Mouse (Mus musculus) left cerebral cortex, adult 11 months (tissue): Measurements from ENCODE around the gene Scn3b.

Source experiments
- DNase-seq: peaks from one replicate; pipeline ENCODE4 v3.0.0; 2022; ENCODE audit warnings: low spot score

The Scn3b gene

DNA sequence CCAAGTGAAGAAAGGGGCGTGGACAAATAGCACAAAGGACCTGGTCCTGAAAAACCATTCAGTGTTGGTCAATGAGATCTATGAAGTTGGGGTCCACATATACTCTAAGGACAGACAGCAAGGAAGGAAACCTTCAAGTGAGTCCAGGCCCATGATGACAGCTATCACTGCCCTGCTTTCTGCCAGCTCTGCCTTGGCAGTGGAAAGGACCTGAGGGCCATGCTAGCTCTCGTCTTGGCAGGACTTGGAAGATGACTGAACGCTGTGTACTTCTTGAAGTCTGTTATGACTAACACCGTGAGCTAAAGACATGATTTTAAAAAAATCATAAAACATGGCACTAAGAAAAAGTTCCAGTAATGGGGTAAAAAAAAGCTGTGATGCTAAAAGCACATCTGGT lies 48.7 kb downstream of the Scn3b start:
- DNase-seq, result no peak

DNA sequence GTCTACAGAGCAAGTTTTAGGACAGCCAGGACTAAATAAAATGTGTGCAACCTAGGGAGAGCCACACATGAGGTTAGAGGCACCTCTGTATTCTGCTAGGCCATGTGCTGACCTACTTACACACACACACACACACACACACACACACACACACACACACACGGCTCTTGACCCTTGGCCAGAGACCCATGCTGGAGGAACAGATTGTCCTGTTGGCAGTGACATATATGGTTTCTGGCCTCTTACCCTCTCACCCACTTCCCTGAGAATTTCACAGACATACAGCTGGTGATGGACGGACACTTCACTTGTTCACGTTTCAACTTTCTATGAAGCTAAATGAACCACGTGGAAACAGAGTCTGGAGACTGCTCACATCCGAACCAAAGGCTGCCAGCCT lies 49.8 kb downstream of the Scn3b start:
- no peak for DNase-seq

DNA sequence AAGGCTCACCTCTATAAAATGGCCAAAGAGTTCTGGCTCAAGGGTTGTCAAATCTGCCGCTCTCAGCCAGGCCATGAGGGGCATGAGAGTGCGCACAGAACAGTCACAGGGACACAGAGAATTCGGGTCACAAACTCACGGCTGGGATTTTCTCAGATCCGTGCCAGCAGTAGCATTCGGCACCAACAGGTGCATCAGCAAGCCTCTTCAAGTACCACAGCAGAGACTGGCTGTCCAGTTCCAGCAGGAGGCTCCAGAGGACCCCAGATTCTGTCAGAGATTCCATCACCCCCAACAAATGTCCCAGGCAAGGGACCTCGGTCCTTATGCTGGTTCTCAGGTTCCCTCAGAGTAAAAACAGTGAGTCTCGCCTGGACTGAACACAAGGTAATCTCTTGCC lies 51.4 kb downstream of the Scn3b start:
- no peak for DNase-seq

DNA sequence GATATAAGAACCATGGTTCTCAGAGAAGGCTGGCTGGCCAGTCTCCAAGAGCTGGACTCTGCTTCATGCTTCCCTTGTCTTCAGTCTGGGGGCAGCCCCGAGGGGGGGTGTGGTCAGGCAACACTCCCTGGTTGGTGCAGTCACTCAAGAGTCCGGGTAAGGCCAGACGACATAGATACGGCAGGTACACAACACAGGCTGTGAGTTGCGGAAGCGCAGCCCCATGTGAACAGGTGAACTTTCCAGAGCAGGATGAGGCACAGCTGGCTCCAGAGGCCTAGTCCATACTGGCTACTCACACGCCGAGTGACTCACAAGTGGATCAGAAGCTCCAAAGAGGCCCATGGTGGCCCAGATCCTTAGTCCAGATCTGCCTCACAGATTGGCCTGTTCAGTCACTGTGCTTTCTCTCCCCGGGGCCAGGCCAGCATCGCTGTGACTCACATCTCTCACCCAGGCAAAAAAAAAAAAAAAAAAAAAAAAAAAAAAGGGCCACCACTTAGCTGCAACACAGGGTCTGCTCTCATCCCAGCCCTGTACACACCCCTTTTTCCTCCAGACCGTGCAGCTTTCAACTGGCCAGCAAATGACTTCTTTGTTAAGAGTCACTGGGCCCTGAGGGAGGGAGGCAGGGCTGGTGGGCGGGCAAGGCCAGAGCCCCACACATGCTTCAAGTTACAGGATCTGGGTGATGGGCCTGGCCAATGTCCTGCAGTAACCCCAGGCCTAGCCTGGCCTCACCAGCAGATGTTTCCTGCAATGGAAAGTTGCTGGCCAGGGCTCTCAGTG lies 52.1 kb downstream of the Scn3b start:
- DNase-seq, result no peak

DNA sequence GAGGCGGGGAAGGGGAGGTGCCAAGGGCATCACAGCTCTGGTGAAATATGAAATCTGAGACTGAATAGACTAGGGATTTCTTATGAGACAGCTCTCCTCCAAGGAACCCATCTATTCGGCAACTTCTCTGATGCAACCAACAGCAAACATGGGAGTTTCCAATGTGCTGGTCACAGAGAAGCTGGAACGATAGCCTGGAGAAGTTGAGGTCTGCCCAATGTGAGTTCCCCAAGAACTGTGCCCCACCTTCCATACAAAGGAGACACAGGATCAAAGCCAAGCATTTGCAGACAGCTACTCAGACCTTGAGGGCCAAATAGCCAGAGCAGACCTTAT lies 52.6 kb downstream of the Scn3b start:
- DNase-seq, result no peak

DNA sequence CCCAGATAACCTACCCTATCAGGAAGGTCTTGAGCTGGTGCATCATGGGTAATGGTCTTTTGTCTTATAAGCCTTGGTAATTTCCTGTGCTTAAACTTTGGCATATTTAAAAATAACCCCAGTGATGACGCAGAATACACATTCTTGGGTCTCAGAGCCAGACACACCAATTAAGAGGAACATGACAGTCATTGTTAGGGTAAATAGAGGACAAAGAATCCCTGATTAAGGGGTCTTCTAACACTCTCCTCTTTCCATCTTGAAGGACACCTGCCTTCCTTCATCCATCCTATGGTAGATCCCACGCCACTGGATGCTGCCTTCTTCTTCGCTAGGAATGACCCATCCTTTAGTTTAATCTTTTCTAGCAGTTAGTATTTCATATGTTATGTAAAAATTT lies 53.4 kb downstream of the Scn3b start:
- no peak for DNase-seq

DNA sequence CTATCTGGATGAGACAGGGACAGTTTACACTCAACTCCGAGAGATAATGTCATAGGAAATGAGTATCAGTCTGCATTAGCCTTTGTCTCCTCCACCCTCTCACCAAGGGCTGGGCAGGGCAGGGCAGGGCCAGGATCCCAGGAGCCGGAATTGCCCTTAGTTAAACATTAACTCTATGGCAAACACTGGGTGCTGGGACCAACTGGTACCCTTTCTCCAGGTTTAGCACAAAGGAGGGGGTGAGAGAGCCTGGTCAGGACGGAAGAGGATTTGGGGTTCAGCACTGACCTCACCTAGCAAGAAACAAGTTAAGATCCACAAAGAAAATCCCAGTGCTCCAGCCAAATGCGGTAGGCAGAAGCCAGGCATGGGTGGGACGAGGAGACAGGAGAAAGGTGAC lies 54.2 kb downstream of the Scn3b start:
- DNase-seq, result no peak

DNA sequence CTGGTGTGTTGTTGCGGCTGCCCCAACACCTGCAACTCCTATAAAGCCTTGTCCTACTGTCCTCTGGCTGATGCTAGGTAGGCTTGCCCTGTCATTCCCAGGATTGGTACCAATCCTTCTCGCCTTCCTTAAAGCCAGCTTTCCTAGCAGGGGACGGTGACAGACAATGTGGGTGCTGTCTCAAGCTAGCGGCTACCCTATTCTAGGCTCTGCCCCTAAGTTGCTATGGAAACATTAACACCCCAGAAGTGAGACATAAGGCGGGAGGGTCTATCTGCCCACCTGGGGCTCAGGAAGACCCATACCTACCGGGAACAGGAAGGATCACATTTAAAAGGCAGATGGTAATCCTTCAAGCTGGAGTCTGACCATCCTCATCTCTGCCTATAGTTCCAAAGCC lies 54.8 kb downstream of the Scn3b start:
- DNase-seq, result no peak

DNA sequence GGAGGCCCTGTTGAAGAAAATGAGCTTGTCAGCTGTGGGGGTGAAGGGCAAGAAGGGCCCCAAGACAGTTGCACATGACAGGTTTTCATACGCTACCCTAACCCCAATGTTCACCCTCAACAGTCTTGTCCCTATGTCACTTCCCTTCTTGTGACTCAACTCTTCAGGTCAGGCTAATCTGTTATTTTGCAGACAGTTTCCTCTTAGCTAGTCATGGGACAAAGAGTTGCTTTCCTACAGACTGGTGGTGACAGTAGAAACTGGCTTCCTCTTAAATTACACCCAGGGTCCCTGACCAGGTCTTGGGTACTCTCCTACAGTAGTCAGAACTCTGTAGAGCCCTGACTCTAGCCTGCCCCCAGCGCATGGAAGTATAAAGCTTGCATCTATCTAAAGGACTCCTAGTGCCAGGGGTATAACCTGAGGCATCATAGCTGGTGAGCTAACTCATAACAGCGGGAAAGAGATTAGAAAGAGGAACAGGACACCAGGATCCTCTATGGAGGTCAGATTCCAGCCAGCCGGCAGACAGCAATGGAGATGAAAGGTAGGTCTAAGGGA lies 55.3 kb downstream of the Scn3b start:
- DNase-seq, result no peak

DNA sequence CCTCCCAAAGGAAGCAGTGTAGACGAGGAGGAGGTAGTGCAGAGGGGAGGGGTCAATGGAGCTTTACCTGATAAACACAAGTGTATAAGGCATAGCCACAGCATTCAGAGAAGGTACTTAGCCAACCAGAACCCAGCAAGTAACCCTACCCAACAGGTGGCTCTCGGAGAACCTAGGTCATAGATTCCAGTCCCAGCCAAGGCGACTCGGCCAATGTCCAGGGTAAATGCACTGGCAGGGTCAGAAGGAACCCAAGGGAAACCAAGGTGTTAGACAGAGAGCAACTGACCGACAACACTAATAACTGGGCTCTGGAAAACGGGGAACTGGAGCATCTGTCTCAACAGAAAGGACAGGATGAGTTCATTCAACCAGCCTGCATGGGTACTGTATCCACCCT lies 55.8 kb downstream of the Scn3b start:
- no peak for DNase-seq

DNA sequence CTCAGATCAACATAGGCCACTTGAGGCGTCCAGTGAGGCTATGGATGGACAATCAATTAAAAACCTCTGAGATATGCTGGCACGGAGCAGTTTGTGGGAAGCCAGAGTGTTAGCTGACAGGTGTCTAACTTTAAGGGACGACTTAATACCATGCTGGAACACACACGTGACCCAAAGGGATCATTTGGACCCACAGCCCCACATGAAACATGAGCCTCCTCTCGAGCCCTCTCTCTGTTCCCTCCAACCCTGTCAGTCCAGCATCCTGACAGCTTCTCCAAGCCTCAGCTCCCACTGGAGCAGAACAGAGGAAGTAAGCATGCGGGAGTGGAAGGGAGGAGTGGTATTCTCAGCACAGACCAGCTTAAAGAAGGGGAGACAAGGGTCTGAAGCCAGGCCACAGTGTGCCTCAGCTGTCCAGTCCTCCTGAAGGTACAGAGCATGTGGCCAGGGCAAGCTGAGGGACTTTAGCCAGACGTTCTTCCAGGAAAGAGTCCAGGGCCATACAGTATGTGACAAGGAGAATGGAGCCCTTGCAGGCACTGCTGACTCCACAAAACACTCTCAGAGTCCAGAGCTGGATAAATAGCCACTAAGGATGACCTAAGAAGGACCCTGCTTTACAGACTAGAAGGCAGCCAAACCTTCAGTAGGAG lies 57.4 kb downstream of the Scn3b start:
- no peak for DNase-seq

DNA sequence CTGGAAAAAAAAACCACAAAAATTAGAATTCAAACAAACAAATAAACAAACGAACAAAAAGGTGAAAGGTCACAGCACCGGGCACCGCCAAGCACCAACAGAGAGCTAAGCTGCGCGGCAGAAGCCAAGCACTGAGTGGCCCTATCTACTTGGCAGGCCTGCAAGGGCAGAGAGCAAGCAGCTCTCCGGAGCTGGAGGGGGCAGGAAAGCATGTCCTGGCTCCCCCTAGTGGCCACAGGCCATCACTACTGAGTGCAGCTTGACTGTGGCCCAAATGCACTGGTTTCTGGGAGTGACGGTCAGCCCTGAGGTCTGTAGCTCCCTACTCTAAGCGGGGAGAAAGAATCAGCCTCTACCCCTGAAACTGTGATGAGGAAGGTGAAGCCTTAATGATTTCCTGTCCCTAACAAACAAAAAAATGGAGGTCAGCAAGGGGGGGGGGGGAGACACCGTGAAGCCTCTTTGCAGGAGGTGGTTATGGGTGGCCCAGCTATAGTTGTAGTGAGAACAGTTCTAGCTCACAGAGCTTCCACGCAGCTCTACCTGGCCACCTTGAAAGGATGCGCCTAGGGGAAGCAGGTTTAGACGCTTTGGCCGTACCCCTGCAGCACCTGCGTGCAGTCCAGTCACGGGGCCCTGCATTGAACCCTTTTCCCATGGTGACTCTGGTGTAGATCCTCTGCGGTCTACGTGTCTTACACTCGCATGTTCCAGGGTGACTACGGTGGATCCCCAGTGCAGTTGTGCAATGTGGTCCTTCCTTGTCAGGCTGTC lies 61.8 kb downstream of the Scn3b start:
- DNase-seq, result peak; percentile 83

DNA sequence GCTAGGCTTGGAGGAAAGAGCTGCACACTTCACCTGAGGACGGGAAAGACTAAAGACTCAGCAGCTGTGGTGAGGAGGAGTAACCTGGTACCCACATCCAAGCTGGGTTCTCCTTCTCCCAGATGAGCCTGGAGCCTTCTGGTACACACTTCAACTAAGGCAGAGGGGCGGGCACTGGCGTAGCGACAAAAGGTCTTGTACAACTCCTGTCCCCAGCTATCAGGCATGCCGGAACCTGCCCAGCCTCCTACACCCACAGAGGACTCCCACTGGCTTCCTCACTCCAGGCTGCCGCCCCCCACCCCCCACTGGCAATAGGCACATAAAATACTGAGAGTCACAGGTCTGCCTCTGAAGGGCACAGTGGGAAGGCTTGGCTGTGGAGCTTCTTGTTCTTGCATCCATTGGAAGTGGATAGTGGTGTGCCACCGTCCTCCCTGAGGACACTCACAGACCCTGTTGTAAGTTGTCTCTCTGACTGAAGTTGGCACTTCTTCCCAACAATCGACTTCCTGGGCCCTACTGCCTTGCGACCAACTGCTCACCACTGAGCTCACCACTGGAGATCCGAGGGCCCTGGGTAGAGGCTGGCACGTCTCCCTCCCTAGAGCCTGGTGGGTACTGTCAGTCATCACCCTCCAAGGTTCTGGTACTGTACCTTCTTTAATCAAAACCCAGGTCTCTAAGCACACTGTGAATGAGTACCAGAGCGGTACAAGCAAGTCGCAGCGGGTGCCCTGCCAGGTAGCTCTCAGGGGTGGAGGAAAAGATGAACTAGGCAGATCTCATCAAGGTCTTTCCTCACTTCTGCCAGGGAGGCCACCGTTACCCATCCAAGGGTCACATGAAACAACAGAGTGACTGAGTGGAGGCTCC lies 62.6 kb downstream of the Scn3b start:
- DNase-seq, result no peak

DNA sequence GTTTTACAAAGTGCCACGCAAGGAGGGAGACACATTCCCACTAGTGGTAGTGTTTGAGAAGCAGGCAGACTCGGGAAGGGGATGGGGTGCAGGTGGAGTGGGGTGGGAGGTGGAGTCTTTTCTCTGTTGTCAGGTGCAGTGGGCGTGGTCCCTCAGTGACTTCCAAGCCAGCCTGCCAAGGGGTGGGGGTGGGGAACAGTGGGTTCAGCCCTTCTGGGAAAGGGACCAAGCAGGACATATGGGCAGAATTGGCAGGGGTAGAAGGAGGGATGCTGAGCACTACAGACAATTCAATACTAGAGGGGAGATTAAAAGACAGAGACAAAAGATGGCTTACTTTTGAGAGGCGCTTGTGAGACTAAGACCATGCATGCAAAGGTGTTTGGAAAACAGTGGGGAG lies 63.3 kb downstream of the Scn3b start:
- DNase-seq, result no peak

DNA sequence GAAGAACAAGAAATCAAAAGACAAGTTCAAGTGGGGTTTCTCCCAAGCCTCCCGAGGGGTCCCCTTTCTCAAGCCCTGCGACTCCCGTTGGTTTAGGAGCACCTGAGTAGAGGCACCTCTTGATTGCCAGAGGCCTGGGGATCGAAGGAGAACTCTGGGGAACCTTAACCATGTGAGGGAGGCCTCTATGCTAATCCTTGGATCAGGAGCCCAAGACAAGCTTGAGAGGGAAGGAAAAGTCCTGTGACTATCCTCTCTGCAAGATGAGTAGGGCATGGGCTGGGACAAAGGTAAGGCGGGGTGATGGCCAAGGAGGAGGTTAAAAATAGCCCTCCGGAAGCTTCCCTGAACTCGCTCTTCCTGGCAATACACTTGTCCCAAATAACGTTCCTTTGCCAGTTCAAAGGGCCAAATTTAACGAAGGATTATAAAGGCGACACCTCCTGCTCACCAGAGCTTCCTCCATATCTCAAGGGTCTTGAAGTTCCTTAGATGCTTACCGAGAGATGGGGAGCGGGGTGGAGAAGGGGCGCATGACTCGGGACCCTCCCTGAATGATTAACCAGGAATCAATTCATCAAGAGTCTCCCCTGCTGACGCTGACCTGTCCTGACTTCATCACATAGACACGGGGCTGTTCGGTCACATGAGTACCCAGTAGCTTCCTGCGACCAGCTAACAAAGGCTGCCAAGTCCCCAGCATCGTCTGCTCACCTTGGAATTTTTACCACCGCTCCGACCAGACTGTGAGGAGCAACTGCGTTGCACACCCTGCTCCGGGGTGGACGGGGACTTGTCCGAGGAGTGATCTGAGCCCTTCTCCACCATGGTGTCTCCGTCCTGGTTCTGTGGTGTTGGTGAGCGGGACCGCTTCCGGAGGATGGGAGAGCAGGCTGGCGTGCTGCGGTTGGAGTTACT lies 64.0 kb downstream of the Scn3b start:
- DNase-seq, result no peak

DNA sequence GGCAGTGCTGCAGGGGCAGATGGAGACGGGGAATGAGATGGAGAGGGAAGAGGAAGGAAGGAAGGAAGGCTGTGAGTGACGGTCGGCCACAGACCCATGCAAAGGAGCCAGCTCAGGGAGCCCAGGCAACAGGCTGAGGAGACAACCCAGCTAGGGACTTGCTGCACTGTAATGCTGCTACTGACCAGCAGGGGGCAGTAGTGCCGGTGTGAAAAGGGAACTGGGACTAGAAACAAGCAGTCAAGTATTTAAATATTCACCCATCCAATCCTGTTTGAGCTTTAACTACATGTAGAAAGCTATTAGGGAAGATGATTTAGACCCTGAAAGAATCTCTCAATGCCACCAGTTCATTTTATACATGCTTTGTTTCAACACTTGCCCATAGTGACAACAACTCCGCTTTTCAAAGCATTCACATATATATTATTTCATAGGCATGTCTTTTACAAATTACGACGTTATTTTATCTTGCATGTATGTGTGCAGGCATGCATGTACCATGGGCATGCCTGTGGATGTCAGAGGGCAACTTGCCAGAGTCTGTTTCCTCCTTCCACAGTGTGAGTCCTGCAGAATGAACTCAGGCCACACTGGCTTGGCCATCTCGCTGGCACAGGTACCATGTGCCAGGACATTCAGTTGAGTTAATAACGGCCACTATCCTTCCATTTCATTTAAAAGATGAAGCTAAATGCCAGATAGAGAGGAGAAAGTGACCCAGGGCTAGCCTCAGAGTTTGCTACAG lies 64.8 kb downstream of the Scn3b start:
- DNase-seq, result no peak

DNA sequence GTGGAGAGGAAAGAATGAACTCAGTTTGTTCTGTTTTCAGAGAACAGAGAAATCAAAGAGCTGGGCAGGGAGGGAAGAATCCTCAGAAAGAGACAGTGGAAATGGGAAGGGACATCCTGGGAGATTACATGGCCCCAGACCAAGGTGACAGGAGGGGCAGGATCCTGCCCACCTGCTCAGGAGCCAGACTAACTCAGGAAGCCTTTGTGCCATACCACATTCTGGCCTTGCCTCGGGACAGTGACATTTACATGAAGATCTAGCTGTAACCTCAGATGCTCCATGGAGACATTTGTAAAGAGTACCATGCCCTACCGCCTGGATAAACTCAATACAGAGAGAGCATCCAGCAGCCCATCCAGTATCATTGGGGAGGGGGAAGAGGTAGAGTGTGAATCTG lies 65.6 kb downstream of the Scn3b start:
- no peak for DNase-seq

DNA sequence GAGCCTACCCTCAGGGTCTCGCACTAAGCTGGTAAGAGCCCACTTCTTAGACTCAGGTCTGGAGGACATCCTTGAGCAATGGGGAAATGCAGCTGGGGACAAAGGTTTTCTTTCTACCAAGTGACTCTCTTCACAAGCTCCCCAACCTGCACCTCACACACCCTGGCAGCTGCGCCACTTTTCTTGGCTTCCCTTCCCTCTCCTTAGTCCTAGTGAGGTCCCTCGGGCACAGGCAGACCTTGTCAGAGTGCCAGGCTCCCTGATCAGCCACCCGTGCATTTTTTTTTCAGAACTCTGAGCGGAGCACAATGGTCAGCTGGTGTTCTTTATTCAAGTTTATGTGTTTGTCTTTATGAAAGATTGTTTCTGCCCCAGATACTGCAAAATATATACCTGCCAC lies 67.7 kb downstream of the Scn3b start:
- DNase-seq, result no peak

DNA sequence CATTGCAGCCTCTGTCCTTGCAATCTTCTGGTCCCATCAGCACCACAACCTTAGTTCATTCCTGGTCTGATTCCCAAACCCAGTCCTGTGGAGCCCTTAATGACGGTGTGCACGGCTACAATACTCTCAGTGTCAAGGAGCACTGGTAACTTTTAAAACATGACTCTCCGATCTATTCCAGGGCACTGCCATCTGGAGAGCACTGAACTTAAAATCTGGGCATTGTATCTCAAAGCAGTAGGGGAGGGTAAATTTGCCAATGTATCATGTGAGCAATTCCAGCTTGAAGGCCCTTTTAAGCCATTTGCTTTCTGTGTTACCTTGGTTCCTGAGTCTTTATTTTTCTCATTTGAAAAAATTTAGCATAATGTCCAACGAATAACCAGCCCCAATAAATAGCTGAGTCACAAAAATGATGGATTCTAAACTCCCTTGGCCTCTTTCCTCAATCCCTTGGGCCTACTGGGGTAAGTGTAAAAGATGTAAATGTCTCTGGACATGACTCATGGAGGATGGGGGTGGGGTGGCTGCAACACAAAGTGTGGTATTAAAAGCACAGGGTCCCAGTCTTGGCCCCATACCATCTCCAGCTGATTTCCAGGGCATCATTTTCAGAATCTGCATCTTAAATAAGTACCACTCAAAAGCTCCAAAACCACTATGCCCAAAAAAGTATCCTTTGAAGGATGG lies 68.3 kb downstream of the Scn3b start:
- DNase-seq, result no peak

DNA sequence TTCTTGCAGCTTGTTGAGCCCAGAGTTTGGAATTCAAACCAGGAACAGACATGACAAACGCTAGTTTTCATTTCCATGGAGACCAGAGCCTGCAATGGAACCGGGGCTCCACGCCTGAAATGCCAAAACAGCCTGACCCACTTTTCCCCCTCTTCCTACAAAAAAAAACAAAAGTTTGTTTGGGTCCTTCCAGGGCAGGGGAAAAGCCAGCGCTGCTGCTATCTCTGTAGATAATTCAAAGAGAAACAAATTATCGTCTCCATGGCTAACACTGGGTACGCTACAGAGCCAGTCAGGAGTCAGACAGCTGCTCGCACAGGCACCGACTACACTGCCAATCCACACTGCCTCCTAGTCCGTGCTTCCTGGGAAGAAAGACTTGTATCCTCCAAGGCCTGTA lies 70.6 kb downstream of the Scn3b start:
- DNase-seq, result no peak
